ENCODE assay signal across 8 mouse cellular contexts in the genomic region with DNA sequence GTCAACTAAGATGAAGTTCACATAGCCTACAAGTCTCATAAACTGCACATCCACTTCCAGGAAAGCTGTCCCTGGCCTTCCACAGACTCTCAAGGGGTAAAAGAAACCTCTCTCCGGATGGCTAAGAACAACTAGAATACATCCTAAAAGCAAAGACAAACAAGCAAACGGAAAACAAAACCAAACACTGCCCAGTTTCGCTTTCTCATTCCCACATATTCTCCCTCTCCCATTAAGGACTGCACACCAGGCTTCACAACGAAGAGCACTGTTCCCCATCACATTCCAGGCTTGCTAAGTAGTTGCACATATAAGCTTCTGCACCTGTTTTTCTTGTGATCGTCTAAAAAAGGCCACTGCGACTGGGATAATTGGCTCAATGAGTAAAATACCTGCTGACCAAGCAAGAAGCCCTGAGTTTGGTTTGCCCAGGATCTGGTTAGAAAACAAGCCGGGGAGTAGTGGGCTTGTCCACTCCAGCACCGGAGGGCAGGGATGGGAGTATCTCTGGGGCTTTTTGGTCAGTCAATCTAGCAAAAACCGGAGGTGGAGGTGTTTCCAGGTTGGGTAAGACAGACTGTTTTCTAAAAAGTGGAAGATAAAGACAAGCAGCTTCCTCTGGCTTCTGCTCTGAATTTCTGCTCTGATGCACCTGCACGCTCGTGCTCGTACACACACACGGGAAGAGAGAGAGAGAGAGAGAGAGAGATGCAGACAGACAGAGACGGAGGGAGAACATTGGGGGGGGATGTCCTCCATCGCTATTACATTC. TPM values are rescaled to one million over a fixed set of nuclear protein-coding genes. Genes with fewer than 3 reads are reported as not detected.
DNase-seq lines count a peak whose midpoint lies in the region; ATAC-seq and TF ChIP-seq lines count a peak whose summit lies in the region.

No protein-coding gene starts in this region.

- 0 out of 2 replicates have a peak, but pooled peaks cover 2% of the 10 kb centered on the region for H3K36me3 ChIP-seq in neural tube, embryonic 11.5 days (ENCODE audit: control insufficient read depth, insufficient read depth, low read length)
- peaks cover 21% of the 10 kb centered on the region for H3K36me3 ChIP-seq in embryonic facial prominence, embryonic 13.5 days
- H3K36me3 ChIP-seq in intestine, postnatal 0 days (ENCODE audit: control insufficient read depth, insufficient read depth): peaks cover 18% of the 10 kb centered on the region
- peaks cover 25% of the 10 kb centered on the region for H3K36me3 ChIP-seq in neural tube, embryonic 13.5 days

- H3K9me3 ChIP-seq in neural tube, embryonic 11.5 days (ENCODE audit: control insufficient read depth, low read length): no peaks in the 10 kb centered on the region
- H3K9me3 ChIP-seq in embryonic facial prominence, embryonic 13.5 days: no peaks in the 10 kb centered on the region
- no peaks in the 10 kb centered on the region for H3K9me3 ChIP-seq in intestine, postnatal 0 days (ENCODE audit: control insufficient read depth)
- H3K9me3 ChIP-seq in neural tube, embryonic 13.5 days: no peaks in the 10 kb centered on the region

- DNase-seq in neural tube, embryonic 11.5 days (ENCODE audit: low spot score): no peak
- DNase-seq in neural tube, embryonic 10.5 days (ENCODE audit: extremely low spot score, low spot score): no peak
- no peak for DNase-seq in cerebellum, adult 18-20 months
- no peak for DNase-seq in embryo, embryonic 10.5 days (ENCODE audit: low spot score)
- no peak for DNase-seq in right cerebral cortex, adult 18-20 months

- H3K27ac ChIP-seq in neural tube, embryonic 11.5 days (ENCODE audit: low read depth, low read length): no peak overlapping the region
- H3K27ac ChIP-seq in embryonic facial prominence, embryonic 13.5 days: no peak overlapping the region
- H3K27ac ChIP-seq in intestine, postnatal 0 days (ENCODE audit: low read depth, low read length): peak overlapping the region; percentile 50
- H3K27ac ChIP-seq in neural tube, embryonic 13.5 days (replicated peaks): peak overlapping the region; percentile 63; the same call in 1 of the 2 replicates

- peaks cover 9% of the 10 kb centered on the region for H3K4me1 ChIP-seq in neural tube, embryonic 11.5 days (ENCODE audit: control insufficient read depth, insufficient read depth, low read length)
- H3K4me1 ChIP-seq in embryonic facial prominence, embryonic 13.5 days: peaks cover 17% of the 10 kb centered on the region
- H3K4me1 ChIP-seq in intestine, postnatal 0 days (replicated peaks; ENCODE audit: control insufficient read depth, insufficient read depth, low read length): no peaks in the 10 kb centered on the region
- H3K4me1 ChIP-seq in neural tube, embryonic 13.5 days (replicated peaks): peaks cover 28% of the 10 kb centered on the region

- peak overlapping the region; percentile 80 for H3K4me2 ChIP-seq in neural tube, embryonic 11.5 days (ENCODE audit: low read depth)
- H3K4me2 ChIP-seq in embryonic facial prominence, embryonic 13.5 days: peak overlapping the region; percentile 93
- peak overlapping the region; percentile 86 for H3K4me2 ChIP-seq in intestine, postnatal 0 days (replicated peaks; ENCODE audit: low read depth)
- peak overlapping the region; percentile 97 for H3K4me2 ChIP-seq in neural tube, embryonic 13.5 days

- no peaks in the 10 kb centered on the region for H3K27me3 ChIP-seq in neural tube, embryonic 11.5 days (ENCODE audit: control insufficient read depth, insufficient read depth, low read length)
- H3K27me3 ChIP-seq in embryonic facial prominence, embryonic 13.5 days: no peaks in the 10 kb centered on the region
- no peaks in the 10 kb centered on the region for H3K27me3 ChIP-seq in intestine, postnatal 0 days (replicated peaks; ENCODE audit: control insufficient read depth, insufficient read depth, low read length)
- H3K27me3 ChIP-seq in neural tube, embryonic 13.5 days: no peaks in the 10 kb centered on the region

- no peak for TF ChIP-seq CTCF in intestine, postnatal 0 days (IDR thresholded peaks at IDR 0.05; ENCODE audit: low read depth)

- H3K9ac ChIP-seq in neural tube, embryonic 11.5 days (ENCODE audit: low read length): peak overlapping the region; percentile 79
- peak overlapping the region; percentile 84 for H3K9ac ChIP-seq in embryonic facial prominence, embryonic 13.5 days
- H3K9ac ChIP-seq in intestine, postnatal 0 days (ENCODE audit: low read depth, low read length): peak overlapping the region; percentile 86
- peak overlapping the region; percentile 88 for H3K9ac ChIP-seq in neural tube, embryonic 13.5 days

- H3K4me3 ChIP-seq in neural tube, embryonic 11.5 days (ENCODE audit: low read depth, low read length): peak overlapping the region; percentile 76
- H3K4me3 ChIP-seq in embryonic facial prominence, embryonic 13.5 days: peak overlapping the region; percentile 71
- peak overlapping the region; percentile 91 for H3K4me3 ChIP-seq in intestine, postnatal 0 days (ENCODE audit: low read depth, low read length)
- H3K4me3 ChIP-seq in neural tube, embryonic 13.5 days: peak overlapping the region; percentile 78

- WGBS in neural tube, embryonic 11.5 days: 33% methylated on average over 15 of the region's 15 CpGs
- WGBS in embryonic facial prominence, embryonic 13.5 days: 26% methylated on average over 15 of the region's 15 CpGs
- 19% methylated on average over 15 of the region's 15 CpGs for WGBS in intestine, postnatal 0 days
- 31% methylated on average over 15 of the region's 15 CpGs for WGBS in neural tube, embryonic 13.5 days

- no peak for ATAC-seq in neural tube, embryonic 11.5 days (ENCODE audit: insufficient read depth, low FRiP score, low TSS enrichment)
- no peak for ATAC-seq in embryonic facial prominence, embryonic 13.5 days (ENCODE audit: insufficient number of reproducible peaks, insufficient read depth, low FRiP score, low TSS enrichment, low read depth)
- ATAC-seq in intestine, postnatal 0 days: no peak
- ATAC-seq in neural tube, embryonic 13.5 days (ENCODE audit: low read depth): no peak

RNA-seq across cellular contexts. Expression of a gene that starts 0.9 kb away (rescaled TPM):
- 152 and 154 TPM in 2 replicates for polyA plus RNA-seq in neural tube, embryonic 11.5 days (2014; fragmentation: Nextera tagmentation; extraction: Ambion mirVana)
- 161 and 174 TPM in 2 replicates for polyA plus RNA-seq in embryonic facial prominence, embryonic 13.5 days (2015; fragmentation: Nextera tagmentation; extraction: Ambion mirVana)
- 91.3 and 97.3 TPM in 2 replicates for polyA plus RNA-seq in intestine, postnatal 0 days (2015; fragmentation: Nextera tagmentation; extraction: Ambion mirVana)
- 118 and 129 TPM in 2 replicates for polyA plus RNA-seq in neural tube, embryonic 13.5 days (2015; fragmentation: Nextera tagmentation; extraction: Ambion mirVana)

RNA-seq across cellular contexts. Expression of a gene that starts 0.9 kb away (rescaled TPM):
- 25.3 and 26.8 TPM in 2 replicates for polyA plus RNA-seq in neural tube, embryonic 11.5 days (2014; fragmentation: Nextera tagmentation; extraction: Ambion mirVana)
- 14.4 and 16.3 TPM in 2 replicates for polyA plus RNA-seq in embryonic facial prominence, embryonic 13.5 days (2015; fragmentation: Nextera tagmentation; extraction: Ambion mirVana)
- polyA plus RNA-seq in intestine, postnatal 0 days (2015; fragmentation: Nextera tagmentation; extraction: Ambion mirVana): 5.1 and 5.5 TPM in 2 replicates
- 26.2 and 28.5 TPM in 2 replicates for polyA plus RNA-seq in neural tube, embryonic 13.5 days (2015; fragmentation: Nextera tagmentation; extraction: Ambion mirVana)

RNA-seq across cellular contexts. Expression of a gene that starts 26.3 kb away (rescaled TPM):
- polyA plus RNA-seq in neural tube, embryonic 11.5 days (2014; fragmentation: Nextera tagmentation; extraction: Ambion mirVana): 44.8 and 46.1 TPM in 2 replicates
- 37.5 and 45.9 TPM in 2 replicates for polyA plus RNA-seq in embryonic facial prominence, embryonic 13.5 days (2015; fragmentation: Nextera tagmentation; extraction: Ambion mirVana)
- polyA plus RNA-seq in intestine, postnatal 0 days (2015; fragmentation: Nextera tagmentation; extraction: Ambion mirVana): 12.4 and 12.8 TPM in 2 replicates
- polyA plus RNA-seq in neural tube, embryonic 13.5 days (2015; fragmentation: Nextera tagmentation; extraction: Ambion mirVana): 36.8 and 40.2 TPM in 2 replicates

Comparison
In these comparisons a context has a peak if more than half of its experiments do, and no peak if none do; other contexts are left out.
1. H3K27ac ChIP-seq: peak in intestine, postnatal 0 days (single experiment) and neural tube, embryonic 13.5 days (single experiment); none in neural tube, embryonic 11.5 days (single experiment) and embryonic facial prominence, embryonic 13.5 days (single experiment).
2. Peak in every context shown above with its lines, with median percentiles within 50 percentile points of each other: H3K4me2 ChIP-seq, H3K4me3 ChIP-seq and H3K9ac ChIP-seq.